Mouse (Mus musculus) midbrain, embryonic 16.5 days (tissue): Measurements from ENCODE around the gene Tacr2. TPM values are rescaled to one million over a fixed set of nuclear protein-coding genes. Genes with fewer than 3 reads are reported as not detected.

Source experiments
- ATAC-seq: fragments of 200-750 bp; cut with Nextera tagmentation; 2 replicates; pipeline ENCODE4 v1.8.0; 2017; ENCODE audit warnings: moderate TSS enrichment
- H3K27ac ChIP-seq: fragments of 300-500 bp; sonication (generic); 2 replicates; pipeline ENCODE4 v1.5.1; 2014; ENCODE audit warnings: mild to moderate bottlenecking, low read length, mixed read lengths
- H3K27me3 ChIP-seq: fragments of 300-500 bp; sonication (generic); 2 replicates; pipeline ENCODE4 v1.6.1; 2014; ENCODE audit warnings: low read depth, low read length, mixed read lengths; ENCODE audit not compliant: control insufficient read depth, insufficient read depth
- H3K36me3 ChIP-seq: fragments of 300-500 bp; sonication (generic); 2 replicates; pipeline ENCODE4 v1.6.1; 2014; ENCODE audit warnings: mild to moderate bottlenecking, low read length, moderate library complexity, mixed read lengths; ENCODE audit not compliant: control insufficient read depth, insufficient read depth
- H3K4me1 ChIP-seq: fragments of 300-500 bp; sonication (generic); 2 replicates; pipeline ENCODE4 v1.6.1; 2014; ENCODE audit warnings: mild to moderate bottlenecking, low read length, mixed read lengths; ENCODE audit not compliant: control insufficient read depth, insufficient read depth
- H3K4me2 ChIP-seq: fragments of 300-500 bp; sonication (generic); 2 replicates; pipeline ENCODE4 v1.6.1; 2014; ENCODE audit warnings: mild to moderate bottlenecking, low read length, mixed read lengths
- H3K4me3 ChIP-seq: fragments of 300-500 bp; sonication (generic); 2 replicates; pipeline ENCODE4 v1.5.1; 2014; ENCODE audit warnings: low read depth, mild to moderate bottlenecking, low read length, moderate library complexity, mixed read lengths
- H3K9ac ChIP-seq: fragments of 300-500 bp; sonication (generic); 2 replicates; pipeline ENCODE4 v1.6.1; 2014; ENCODE audit warnings: low read depth, low read length, mixed read lengths
- H3K9me3 ChIP-seq: fragments of 300-500 bp; sonication (generic); replicated peaks from 2 replicates; pipeline ENCODE4 v1.6.1; 2014; ENCODE audit warnings: mild to moderate bottlenecking, low read length, mixed read lengths; ENCODE audit not compliant: control insufficient read depth, poor library complexity, severe bottlenecking
- WGBS: fragments of 180-500 bp; shearing (Covaris S2); extraction: QIAGEN DNeasy Blood & Tissue Kit; methylation state at CpG from one replicate; pipeline ENCODE4 v1.1.7; 2014; 5-methylcytosine and 5-hydroxymethylcytosine counted together
- polyA plus RNA-seq: library from polyadenylated mRNA; unstranded; fragments of >200 nt; fragmentation: Nextera tagmentation; extraction: Ambion mirVana; gene quantifications from 2 replicates; pipeline ENCODE4 v1.2.1, GENCODE M21; 2015

Gene Tacr2
- polyA plus RNA-seq, 1 experiment from 2014 or later, result not detected

DNA sequence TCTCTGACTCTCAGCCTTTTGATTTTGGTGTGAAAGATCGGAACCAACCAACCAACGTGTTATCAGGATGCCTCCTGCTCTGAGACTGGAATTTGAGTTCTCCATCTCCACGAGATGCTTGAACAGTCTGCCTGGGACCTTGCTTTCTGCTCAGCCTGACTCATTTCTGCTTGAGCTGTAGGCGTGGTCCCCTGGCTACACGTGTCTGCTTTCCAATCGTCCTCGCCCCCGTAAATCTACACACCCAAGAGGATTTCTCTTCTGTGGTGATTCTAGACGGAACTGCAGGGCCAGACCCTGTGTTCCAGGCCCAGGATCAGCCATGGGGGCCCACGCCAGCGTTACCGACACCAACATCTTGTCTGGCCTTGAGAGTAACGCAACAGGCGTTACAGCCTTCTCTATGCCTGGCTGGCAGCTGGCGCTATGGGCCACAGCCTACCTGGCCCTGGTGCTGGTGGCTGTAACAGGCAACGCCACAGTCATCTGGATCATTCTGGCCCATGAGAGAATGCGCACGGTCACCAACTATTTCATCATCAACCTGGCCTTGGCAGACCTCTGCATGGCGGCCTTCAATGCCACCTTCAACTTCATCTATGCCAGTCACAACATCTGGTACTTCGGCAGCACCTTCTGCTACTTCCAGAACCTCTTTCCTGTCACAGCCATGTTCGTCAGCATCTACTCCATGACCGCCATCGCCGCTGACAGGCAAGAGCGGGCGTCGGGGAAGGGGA is 428 bp downstream of the Tacr2 start:
- 91% methylated on average over 27 of the region's 27 CpGs for WGBS
- no peak for ATAC-seq
- Histone ChIP-seq H3K27me3 (no peaks in the 10 kb centered on the region), H3K4me2 (no peak overlapping the region), H3K4me1 (no peaks in the 10 kb centered on the region), H3K9ac (no peak overlapping the region), H3K27ac (no peak overlapping the region), H3K4me3 (no peak overlapping the region), H3K36me3 (no peaks in the 10 kb centered on the region), H3K9me3 (no peaks in the 10 kb centered on the region)

DNA sequence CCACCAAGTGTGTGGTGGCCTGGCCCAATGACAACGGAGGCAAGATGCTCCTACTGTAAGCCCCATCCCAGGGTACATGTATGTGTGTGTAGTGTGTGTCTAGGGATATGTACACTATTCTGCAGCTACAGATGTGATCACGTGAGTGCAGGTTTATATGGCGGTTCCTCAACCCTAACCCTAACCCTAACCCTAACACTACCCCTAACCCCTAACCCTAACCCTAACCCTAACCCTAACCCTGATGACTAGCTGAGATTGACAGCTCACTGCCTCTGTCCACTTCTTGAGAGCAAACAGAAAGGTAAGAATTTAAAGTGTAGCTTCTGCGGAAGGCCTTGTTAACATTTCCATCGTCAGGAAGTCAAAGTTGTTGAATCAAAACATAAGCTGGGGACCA is 6.1 kb downstream of the Tacr2 start:
- no peak for ATAC-seq
- Histone ChIP-seq H3K4me2 (no peak overlapping the region), H3K4me3 (no peak overlapping the region), H3K27ac (no peak overlapping the region), H3K4me1 (no peaks in the 10 kb centered on the region), H3K27me3 (no peaks in the 10 kb centered on the region), H3K9ac (no peak overlapping the region), H3K9me3 (no peaks in the 10 kb centered on the region), H3K36me3 (no peaks in the 10 kb centered on the region)
- 88% methylated on average over 5 of the region's 5 CpGs for whole genome bisulfite sequencing

DNA sequence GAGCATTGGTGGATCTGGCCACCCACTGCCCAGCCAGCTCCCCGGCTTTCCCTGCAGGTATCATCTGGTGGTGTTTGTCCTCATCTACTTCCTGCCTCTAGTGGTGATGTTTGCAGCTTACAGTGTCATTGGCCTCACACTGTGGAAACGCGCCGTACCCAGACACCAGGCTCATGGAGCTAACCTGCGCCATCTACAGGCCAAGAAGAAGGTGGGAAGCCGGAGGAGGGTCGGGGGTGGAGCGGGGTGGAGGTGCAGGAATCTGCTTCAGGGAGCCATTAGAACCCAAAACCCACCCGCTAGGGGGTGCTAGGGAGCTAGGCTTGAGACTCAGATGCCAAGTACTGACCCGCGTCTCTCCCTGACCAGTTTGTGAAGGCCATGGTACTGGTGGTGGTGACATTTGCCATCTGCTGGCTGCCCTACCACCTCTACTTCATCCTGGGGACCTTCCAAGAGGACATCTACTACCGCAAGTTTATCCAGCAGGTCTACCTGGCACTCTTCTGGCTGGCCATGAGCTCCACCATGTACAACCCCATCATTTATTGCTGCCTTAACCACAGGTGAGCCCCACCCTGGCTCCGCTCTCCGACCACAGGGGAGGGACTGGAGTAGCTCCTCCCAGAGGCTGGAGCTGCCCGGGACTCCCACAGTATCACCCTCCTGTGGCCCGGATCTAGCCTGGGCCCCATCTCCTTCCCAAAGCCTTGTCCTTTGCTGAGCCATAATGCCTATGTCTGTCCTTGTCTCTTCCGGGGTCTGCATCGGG is 9.1 kb downstream of the Tacr2 start:
- 17% methylated on average over 18 of the region's 18 CpGs for WGBS
- Histone ChIP-seq H3K27me3 (no peaks in the 10 kb centered on the region), H3K9me3 (no peaks in the 10 kb centered on the region), H3K4me3 (no peak overlapping the region), H3K4me1 (no peaks in the 10 kb centered on the region), H3K36me3 (no peaks in the 10 kb centered on the region), H3K4me2 (no peak overlapping the region), H3K27ac (no peak overlapping the region), H3K9ac (no peak overlapping the region)
- ATAC-seq, result peak; percentile 56

DNA sequence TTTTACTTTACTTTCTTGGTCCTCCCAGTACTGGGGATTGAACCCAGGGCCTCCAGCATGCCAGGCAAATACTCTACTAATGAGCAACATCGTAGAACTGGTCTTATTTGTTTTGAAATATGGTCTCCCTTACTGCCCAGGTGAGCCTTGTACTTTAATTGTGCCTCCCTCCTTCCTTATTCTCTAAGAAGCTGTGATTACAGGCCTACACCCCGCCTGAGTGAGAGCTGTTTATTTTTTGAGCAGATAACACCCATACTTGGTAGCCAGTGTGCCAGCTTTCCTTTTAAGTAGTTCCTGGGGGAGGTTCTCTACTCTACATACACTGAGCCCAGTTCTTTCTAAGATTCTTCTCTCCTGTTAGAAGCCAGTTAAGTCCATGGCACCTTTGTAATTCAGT is 12.1 kb downstream of the Tacr2 start:
- Histone ChIP-seq H3K27ac (no peak overlapping the region), H3K4me3 (no peak overlapping the region), H3K9me3 (no peaks in the 10 kb centered on the region), H3K9ac (no peak overlapping the region), H3K4me1 (no peaks in the 10 kb centered on the region), H3K36me3 (peaks cover 2% of the 10 kb centered on the region), H3K4me2 (no peak overlapping the region), H3K27me3 (no peaks in the 10 kb centered on the region)
- 72% methylated on average over 2 of the region's 2 CpGs for WGBS
- no peak for ATAC-seq

DNA sequence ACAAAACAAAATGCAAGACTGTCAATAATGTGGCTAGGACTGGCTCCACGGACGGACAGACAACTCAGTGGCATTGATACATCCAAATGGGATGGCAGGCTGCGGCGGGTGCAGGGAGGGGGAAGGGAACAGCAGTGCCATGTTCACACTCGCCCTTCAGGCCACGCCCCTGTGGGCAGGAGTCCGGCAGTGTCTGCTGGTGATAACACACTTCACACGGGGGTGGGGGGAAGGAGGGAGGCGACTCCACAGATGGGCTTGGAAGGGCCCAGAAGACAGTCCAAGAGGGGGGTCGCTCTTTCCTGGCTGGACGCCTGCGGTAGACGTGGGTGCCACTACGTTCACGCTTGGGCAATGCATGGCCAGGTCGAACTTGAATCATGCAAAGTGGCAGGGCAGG is 17.0 kb downstream of the Tacr2 start:
- ATAC-seq, result no peak
- no peak overlapping the region for H3K4me2 ChIP-seq

DNA sequence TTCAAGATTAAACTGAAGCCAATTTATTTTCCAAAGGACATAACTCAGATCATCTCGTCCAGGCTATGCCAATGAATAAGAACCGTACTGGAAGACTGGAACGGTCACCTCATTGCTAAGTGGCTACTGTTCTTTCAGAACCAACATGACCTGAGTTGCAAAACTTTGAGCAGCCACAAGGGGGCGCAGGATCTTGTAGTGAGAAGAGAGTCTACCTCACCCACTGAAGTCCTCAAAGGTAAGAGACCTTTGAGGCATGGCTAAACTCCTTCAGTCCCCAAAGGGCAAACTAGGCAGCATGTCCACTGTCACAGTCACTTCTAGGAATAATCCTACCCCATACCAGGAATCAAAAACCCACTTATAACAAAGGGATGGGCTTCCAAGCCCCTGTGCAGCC is 23.0 kb downstream of the Tacr2 start:
- ATAC-seq, result no peak
- WGBS, result 38% methylated on average over 4 of the region's 4 CpGs
- peaks cover 37% of the 10 kb centered on the region for H3K36me3 ChIP-seq

More for the DNA sequence above, 17.0 kb downstream of the Tacr2 start:
- H3K27me3 ChIP-seq, result no peaks in the 10 kb centered on the region
- H3K4me1 ChIP-seq, result no peaks in the 10 kb centered on the region
- no peaks in the 10 kb centered on the region for H3K9me3 ChIP-seq
- H3K4me3 ChIP-seq, result no peak overlapping the region
- H3K36me3 ChIP-seq, result peaks cover 30% of the 10 kb centered on the region
- WGBS, result 85% methylated on average over 16 of the region's 16 CpGs
- H3K9ac ChIP-seq, result no peak overlapping the region
- no peak overlapping the region for H3K27ac ChIP-seq

DNA sequence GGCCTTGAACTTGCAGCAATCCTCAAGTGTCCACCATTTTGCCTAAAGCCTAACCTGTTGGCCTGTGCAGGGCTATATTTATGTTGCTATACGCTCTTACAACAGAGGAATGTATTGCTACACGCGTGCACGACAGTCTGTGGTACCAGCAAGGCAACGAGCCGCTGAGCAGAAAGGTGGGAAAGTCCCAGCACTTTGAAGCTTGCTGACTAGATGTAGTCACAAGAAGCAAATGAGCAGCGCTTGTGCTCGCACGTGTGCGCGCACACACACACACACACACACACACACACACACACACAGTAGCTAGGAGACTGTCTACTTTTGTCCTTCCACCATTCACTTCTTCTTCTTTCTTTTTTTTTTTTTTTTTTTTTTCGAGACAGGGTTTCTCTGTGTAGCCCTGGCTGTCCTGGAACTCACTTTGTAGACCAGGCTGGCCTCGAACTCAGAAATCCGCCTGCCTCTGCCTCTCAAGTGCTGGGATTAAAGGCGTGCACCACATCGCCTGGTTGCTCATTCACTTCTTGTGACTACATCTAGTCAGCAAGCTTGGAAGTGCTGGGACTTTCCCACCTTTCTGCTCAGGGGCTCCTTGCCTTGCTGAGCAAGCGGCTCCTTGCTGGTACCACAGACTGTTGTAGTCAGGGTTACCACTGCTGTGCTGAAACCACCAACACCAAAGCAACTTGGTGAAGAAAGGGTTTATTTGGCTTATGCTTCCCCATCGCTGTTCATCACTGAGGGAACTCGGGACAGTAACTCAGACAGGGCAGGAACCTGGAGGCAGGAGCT is 25.5 kb downstream of the Tacr2 start:
- no peaks in the 10 kb centered on the region for H3K4me1 ChIP-seq
- no peak overlapping the region for H3K27ac ChIP-seq
- no peak for ATAC-seq
- H3K27me3 ChIP-seq, result no peaks in the 10 kb centered on the region
- H3K9me3 ChIP-seq, result no peaks in the 10 kb centered on the region
- no peak overlapping the region for H3K4me2 ChIP-seq
- peaks cover 44% of the 10 kb centered on the region for H3K36me3 ChIP-seq
- no peak overlapping the region for H3K9ac ChIP-seq
- 95% methylated on average over 16 of the region's 19 CpGs for WGBS
- no peak overlapping the region for H3K4me3 ChIP-seq

More for the DNA sequence above, 23.0 kb downstream of the Tacr2 start:
- H3K4me1 ChIP-seq, result no peaks in the 10 kb centered on the region
- H3K9ac ChIP-seq, result no peak overlapping the region
- H3K4me3 ChIP-seq, result no peak overlapping the region
- H3K4me2 ChIP-seq, result no peak overlapping the region
- H3K9me3 ChIP-seq, result no peaks in the 10 kb centered on the region
- H3K27me3 ChIP-seq, result no peaks in the 10 kb centered on the region
- H3K27ac ChIP-seq, result no peak overlapping the region

DNA sequence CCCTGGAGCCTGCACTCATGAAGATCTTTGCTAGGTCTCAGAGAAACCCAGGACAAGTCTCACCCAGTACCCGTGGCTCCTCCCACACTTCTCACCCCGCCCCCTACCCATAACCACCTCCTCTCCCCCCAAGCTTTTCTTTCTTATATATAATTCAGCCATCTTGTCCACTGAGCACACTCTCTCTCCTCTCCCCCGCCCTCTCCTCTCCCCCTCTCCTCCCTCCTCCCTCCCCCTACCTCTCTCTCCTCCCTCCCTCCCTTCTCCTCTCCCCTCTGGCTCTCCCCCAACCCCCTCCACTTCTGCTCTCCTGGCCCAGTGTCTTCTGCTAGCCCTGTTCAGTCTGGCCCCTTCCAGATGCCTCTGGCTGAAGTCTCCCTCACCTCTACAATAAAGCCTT is 26.8 kb downstream of the Tacr2 start:
- Histone ChIP-seq H3K9ac (no peak overlapping the region), H3K27me3 (no peaks in the 10 kb centered on the region), H3K27ac (no peak overlapping the region), H3K4me1 (no peaks in the 10 kb centered on the region), H3K9me3 (no peaks in the 10 kb centered on the region), H3K4me2 (no peak overlapping the region), H3K4me3 (no peak overlapping the region), H3K36me3 (peaks cover 52% of the 10 kb centered on the region)
- ATAC-seq, result no peak
- 79% methylated on average over 2 of the region's 3 CpGs for WGBS

DNA sequence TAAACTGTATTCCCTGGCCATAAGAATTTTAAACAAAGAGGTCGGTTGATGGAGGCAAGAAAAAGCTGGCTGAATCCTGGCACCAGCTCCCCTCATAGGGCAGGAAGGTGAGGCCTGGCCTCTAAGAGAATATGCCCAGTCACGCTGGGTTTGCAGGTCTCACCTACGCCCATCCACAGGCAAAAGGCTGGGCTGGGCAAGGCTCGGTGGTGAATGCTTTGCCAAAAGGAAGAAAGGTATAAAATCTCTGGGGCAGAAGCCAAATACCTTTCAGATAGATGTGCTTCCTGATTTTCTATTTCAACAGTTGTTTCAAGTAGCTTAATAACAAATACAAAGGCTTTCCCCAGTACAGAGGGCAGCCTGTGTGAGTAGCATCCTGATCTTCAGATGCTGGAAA is 27.4 kb downstream of the Tacr2 start:
- 90% methylated on average over 4 of the region's 4 CpGs for WGBS
- Histone ChIP-seq H3K9me3 (no peaks in the 10 kb centered on the region), H3K4me2 (no peak overlapping the region), H3K9ac (no peak overlapping the region), H3K27me3 (no peaks in the 10 kb centered on the region), H3K36me3 (peaks cover 52% of the 10 kb centered on the region), H3K4me1 (no peaks in the 10 kb centered on the region), H3K27ac (no peak overlapping the region), H3K4me3 (no peak overlapping the region)
- no peak for ATAC-seq
